Mouse (Mus musculus) heart, embryonic 14.5 days (tissue): ENCODE data around the gene Aebp1. TPM values are rescaled to one million over a fixed set of nuclear protein-coding genes. Genes with fewer than 3 reads are reported as not detected.

Experiments
- ATAC-seq: fragments of 200-750 bp; cut with Nextera tagmentation; 2 replicates; pipeline ENCODE4 v1.8.0; 2017; ENCODE audit warnings: low read depth, moderate TSS enrichment; ENCODE audit not compliant: insufficient number of reproducible peaks, insufficient read depth, low FRiP score
- H3K27ac ChIP-seq, 2 experiments: fragments of 200-500 bp in 1 of 2; fragments of 300-500 bp in 1 of 2; sonication (generic) in 1 of 2; replicated peaks in 1 of 2; 2 replicates each; pipeline ENCODE4 v1.5.1; 2012 to 2014; ENCODE audit warnings: low read depth in 2 of 2, low read length in 2 of 2, control low read depth in 1 of 2, mild to moderate bottlenecking in 1 of 2, mixed read lengths in 1 of 2; ENCODE audit not compliant: control insufficient read depth in 1 of 2, insufficient read depth in 1 of 2
- H3K27me3 ChIP-seq: fragments of 300-500 bp; sonication (generic); 2 replicates; pipeline ENCODE4 v1.6.1; 2014; ENCODE audit warnings: mild to moderate bottlenecking, low read length, control low read depth; ENCODE audit not compliant: control insufficient read depth, insufficient read depth
- H3K36me3 ChIP-seq: fragments of 300-500 bp; sonication (generic); 2 replicates; pipeline ENCODE4 v1.6.1; 2014; ENCODE audit warnings: mild to moderate bottlenecking, control low read depth, low read length, mixed read lengths; ENCODE audit not compliant: control insufficient read depth, insufficient read depth
- H3K4me1 ChIP-seq, 2 experiments: fragments of 200-500 bp in 1 of 2; fragments of 300-500 bp in 1 of 2; sonication (generic) in 1 of 2; 2 replicates each; pipeline ENCODE4 v1.6.1; 2012 to 2014; ENCODE audit warnings: low read length in 2 of 2, control low read depth in 1 of 2, mixed read lengths in 1 of 2; ENCODE audit not compliant: control insufficient read depth in 2 of 2, insufficient read depth in 2 of 2
- H3K4me2 ChIP-seq: fragments of 300-500 bp; sonication (generic); 2 replicates; pipeline ENCODE4 v1.6.1; 2014; ENCODE audit warnings: mild to moderate bottlenecking, low read length
- H3K4me3 ChIP-seq, 2 experiments: fragments of 200-500 bp in 1 of 2; fragments of 300-500 bp in 1 of 2; sonication (generic) in 1 of 2; 2 replicates each; pipeline ENCODE4 v1.5.1; 2012 to 2014; ENCODE audit warnings: low read length in 2 of 2, mild to moderate bottlenecking in 2 of 2, control low read depth in 1 of 2, low read depth in 1 of 2, moderate library complexity in 1 of 2; ENCODE audit not compliant: control insufficient read depth in 1 of 2, insufficient read depth in 1 of 2
- H3K9ac ChIP-seq: fragments of 300-500 bp; sonication (generic); 2 replicates; pipeline ENCODE4 v1.6.1; 2014; ENCODE audit warnings: mild to moderate bottlenecking, low read length
- H3K9me3 ChIP-seq: fragments of 300-500 bp; sonication (generic); 2 replicates; pipeline ENCODE4 v1.6.1; 2016; ENCODE audit warnings: low read length, control low read depth; ENCODE audit not compliant: control insufficient read depth
- WGBS: fragments of 180-500 bp; shearing (Covaris S2); extraction: QIAGEN DNeasy Blood & Tissue Kit; methylation state at CpG from one replicate; pipeline ENCODE4 v1.1.7; 2014; 5-methylcytosine and 5-hydroxymethylcytosine counted together
- polyA plus RNA-seq: library from polyadenylated mRNA; unstranded; fragments of >200 nt; fragmentation: Nextera tagmentation; extraction: Ambion mirVana; gene quantifications from 2 replicates; pipeline ENCODE4 v1.2.1, GENCODE M21; 2014

Aebp1 gene
- polyA plus RNA-seq, 1 experiment from 2014 or later = 32.8 TPM

DNA sequence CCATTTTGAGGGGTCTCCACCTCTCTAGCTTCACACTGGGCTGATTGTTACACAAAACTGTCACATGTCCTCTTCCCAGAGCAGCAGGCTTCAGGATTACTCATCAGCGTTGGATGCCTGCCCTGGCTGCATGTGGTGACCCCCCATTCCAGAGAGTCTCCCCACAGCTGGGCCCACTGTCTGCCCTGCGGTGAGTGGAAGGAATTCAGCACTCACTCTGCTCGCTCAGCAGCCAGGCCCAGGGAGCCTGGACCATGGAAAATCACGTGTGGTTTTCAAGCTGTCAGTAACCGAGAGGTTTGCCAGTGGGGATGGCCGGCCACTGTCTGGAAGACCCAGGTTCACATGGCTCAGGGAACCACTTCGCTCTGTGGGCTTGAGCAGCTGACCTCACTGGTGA is 5.8 kb upstream of the Aebp1 start:
- 18% methylated on average over 7 of the region's 7 CpGs for WGBS
- ATAC-seq = peak; percentile 36
- H3K4me3 ChIP-seq = no peak overlapping the region
- no peaks in the 10 kb centered on the region for H3K36me3 ChIP-seq
- 0 out of 2 replicates have a peak, but pooled peaks cover under 1% of the 10 kb centered on the region for H3K27me3 ChIP-seq
- H3K4me1 ChIP-seq = peaks cover 24 to 32% of the 10 kb centered on the region in 2 experiments
- H3K4me2 ChIP-seq = no peak overlapping the region
- H3K9me3 ChIP-seq = peaks cover 3% of the 10 kb centered on the region; the same call in 1 of the 2 replicates
- no peak overlapping the region for H3K9ac ChIP-seq
- peak overlapping the region; percentile 6 to 20; a peak in 2 of 4 replicates for H3K27ac ChIP-seq

- Histone ChIP-seq H3K27me3 (0 out of 2 replicates have a peak, but pooled peaks cover 5% of the 10 kb centered on the region), H3K27ac (peak overlapping the region; percentile 6 to 20; a peak in 2 of 4 replicates), H3K4me2 (no peak overlapping the region), H3K4me3 (no peak overlapping the region), H3K9me3 (peaks cover 3% of the 10 kb centered on the region; the same call in 1 of the 2 replicates), H3K4me1 (peaks cover 21 to 32% of the 10 kb centered on the region in 2 experiments), H3K9ac (no peak overlapping the region), H3K36me3 (no peaks in the 10 kb centered on the region)
- ATAC-seq = no peak
- WGBS = 66% methylated on average over 8 of the region's 8 CpGs
Measured at GRCm38 (mm10) chr11:5856479-5857130, 5.1 kb upstream of the Aebp1 start.

DNA sequence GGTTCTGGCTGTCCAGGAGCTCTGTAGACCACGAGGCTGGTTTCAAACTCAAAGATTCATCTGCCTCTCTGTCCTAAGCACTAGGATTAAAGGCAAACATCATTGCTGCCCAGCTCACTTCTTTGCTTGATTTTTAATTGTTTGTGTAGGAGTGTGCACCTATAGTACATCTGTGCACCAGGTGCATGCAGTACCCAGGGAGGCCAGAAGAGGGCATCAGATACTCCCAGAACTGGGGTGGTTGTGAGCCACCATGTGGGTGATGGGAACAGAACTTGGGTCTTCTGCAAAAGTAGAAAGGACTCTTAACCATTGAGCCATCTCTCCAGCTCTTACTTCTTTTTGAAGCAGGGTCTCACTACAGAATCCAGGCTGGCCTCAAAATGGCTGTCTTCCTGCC is 3.0 kb upstream of the Aebp1 start:
- no peak for ATAC-seq
- Histone ChIP-seq H3K36me3 (no peaks in the 10 kb centered on the region), H3K4me3 (no peak overlapping the region), H3K4me2 (no peak overlapping the region), H3K9ac (no peak overlapping the region), H3K27ac (no peak overlapping the region), H3K4me1 (peaks cover 28 to 37% of the 10 kb centered on the region in 2 experiments), H3K9me3 (peaks cover 3% of the 10 kb centered on the region; the same call in 1 of the 2 replicates), H3K27me3 (0 out of 2 replicates have a peak, but pooled peaks cover 5% of the 10 kb centered on the region)
- 74% methylated on average over 1 of the region's 1 CpGs for WGBS

- no peak for ATAC-seq
Measured at GRCm38 (mm10) chr11:5859883-5860550, 1.7 kb upstream of the Aebp1 start.

GRCm38 (mm10) chr11:5860639-5861038 is 1.1 kb upstream of the Aebp1 start:
- Histone ChIP-seq H3K4me2 (no peak overlapping the region), H3K27ac (no peak overlapping the region), H3K27me3 (0 out of 2 replicates have a peak, but pooled peaks cover 5% of the 10 kb centered on the region), H3K36me3 (no peaks in the 10 kb centered on the region; the same call in 1 of the 2 replicates), H3K4me1 (peaks cover 27 to 34% of the 10 kb centered on the region in 2 experiments), H3K9me3 (peaks cover 3% of the 10 kb centered on the region; the same call in 1 of the 2 replicates), H3K4me3 (no peak overlapping the region), H3K9ac (no peak overlapping the region)
- 65% methylated on average over 6 of the region's 6 CpGs for WGBS
- ATAC-seq = no peak

More at GRCm38 (mm10) chr11:5859883-5860550, 1.7 kb upstream of the Aebp1 start:
- Histone ChIP-seq H3K9me3 (peaks cover 3% of the 10 kb centered on the region; the same call in 1 of the 2 replicates), H3K9ac (no peak overlapping the region), H3K4me1 (peaks cover 28 to 37% of the 10 kb centered on the region in 2 experiments), H3K4me3 (no peak overlapping the region), H3K4me2 (no peak overlapping the region), H3K27me3 (0 out of 2 replicates have a peak, but pooled peaks cover 5% of the 10 kb centered on the region), H3K36me3 (no peaks in the 10 kb centered on the region; the same call in 1 of the 2 replicates), H3K27ac (no peak overlapping the region)
- 80% methylated on average over 13 of the region's 13 CpGs for WGBS

DNA sequence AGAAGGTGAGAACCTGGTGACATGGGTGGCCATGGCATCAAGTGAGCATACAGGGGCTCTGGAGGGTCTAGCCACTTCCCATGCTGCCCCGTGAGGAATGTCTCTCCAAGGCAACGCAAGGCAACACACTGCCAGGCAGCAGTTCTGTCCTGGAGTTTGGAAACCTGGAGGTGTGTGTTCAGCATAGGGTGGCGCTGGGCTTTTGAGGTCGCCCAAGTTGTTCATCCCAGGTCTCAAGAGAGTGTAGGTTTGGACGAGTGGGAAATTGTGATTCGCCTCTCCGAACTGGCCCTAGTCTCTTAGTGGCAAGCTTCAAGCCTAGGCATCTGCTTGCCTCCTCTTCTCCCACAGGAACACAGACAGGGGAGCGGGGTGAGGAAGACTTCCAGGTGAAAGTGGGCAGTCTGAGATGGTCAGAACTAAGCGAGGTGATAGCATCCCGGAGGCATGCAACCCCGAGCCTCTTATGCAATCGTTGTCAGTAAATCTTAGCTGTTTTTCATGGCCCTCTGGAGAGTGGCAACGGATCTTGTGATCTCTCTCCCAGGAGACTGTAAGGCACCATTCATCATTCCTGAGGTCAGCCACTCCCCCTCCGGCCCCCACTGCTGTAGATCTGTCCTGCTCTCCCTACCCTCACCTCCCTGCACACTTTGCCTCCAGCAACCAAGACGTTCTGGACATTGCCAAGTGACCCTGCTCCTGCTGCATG is 803 bp downstream of the Aebp1 start:
- 13% methylated on average over 15 of the region's 15 CpGs for WGBS
- Histone ChIP-seq H3K27ac (no peak overlapping the region), H3K4me2 (peak overlapping the region; percentile 86), H3K36me3 (peaks cover 1% of the 10 kb centered on the region; the same call in 1 of the 2 replicates), H3K9ac (peak overlapping the region; percentile 70), H3K9me3 (peaks cover 3% of the 10 kb centered on the region; the same call in 1 of the 2 replicates), H3K27me3 (0 out of 2 replicates have a peak, but pooled peaks cover 5% of the 10 kb centered on the region), H3K4me3 (peak overlapping the region; percentile 50 to 61), H3K4me1 (peaks cover 17 to 24% of the 10 kb centered on the region in 2 experiments)
- ATAC-seq = no peak

- ATAC-seq = no peak
- Histone ChIP-seq H3K36me3 (peaks cover 39% of the 10 kb centered on the region), H3K4me2 (no peak overlapping the region), H3K9ac (no peak overlapping the region), H3K4me3 (no peak overlapping the region), H3K27ac (no peak overlapping the region), H3K27me3 (no peaks in the 10 kb centered on the region), H3K9me3 (no peaks in the 10 kb centered on the region), H3K4me1 (peaks cover 8 to 9% of the 10 kb centered on the region in 2 experiments)
- WGBS = 88% methylated on average over 2 of the region's 2 CpGs
Measured at GRCm38 (mm10) chr11:5867196-5867595, 5.4 kb downstream of the Aebp1 start.
